Mouse (Mus musculus): ENCODE data around the gene Gm5591. TPM values are rescaled to one million over a fixed set of nuclear protein-coding genes. Genes with fewer than 3 reads are reported as not detected.

Gm5591 gene
- polyA plus RNA-seq (2015; fragmentation: Nextera tagmentation; extraction: Ambion mirVana): not detected in 2 replicates

DNA sequence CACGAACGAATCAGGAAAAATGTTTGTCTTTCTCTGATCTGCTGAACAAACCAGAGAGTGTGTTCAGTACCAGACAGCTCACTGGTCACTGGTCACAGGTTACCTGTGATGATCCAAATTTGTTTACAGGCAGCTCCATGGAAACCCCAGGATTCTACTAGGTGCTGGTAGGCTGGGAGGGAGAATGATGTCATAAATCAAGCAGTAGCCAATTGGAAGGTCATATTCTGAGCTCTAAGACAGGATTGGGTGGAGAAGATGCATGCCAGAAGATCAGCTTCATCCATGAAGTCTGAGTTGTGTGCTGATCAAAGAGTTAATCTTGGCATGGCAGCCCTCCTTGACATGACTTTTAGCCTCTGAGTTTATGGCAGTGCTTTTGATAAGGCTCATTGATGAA is at the start of gene Gm5591:
Gm5591 (minus strand) TSS at position 101 of the 400 bp plus-strand sequence.

All from urinary bladder, postnatal 0 days (tissue).